Mouse (Mus musculus): ENCODE results near the gene Mpg. TPM values are rescaled to one million over a fixed set of nuclear protein-coding genes. Genes with fewer than 3 reads are reported as not detected.

The Mpg gene
- polyA plus RNA-seq, 1 experiment from 2014 or later = 41.2 TPM

GRCm38 (mm10) chr11:32271178-32271577 is 44.9 kb downstream of the Mpg start:
- no peak overlapping the region for H3K9ac ChIP-seq
- H3K27me3 ChIP-seq (replicated peaks) = no peaks in the 10 kb centered on the region
- no peaks in the 10 kb centered on the region for H3K9me3 ChIP-seq
- no peak overlapping the region for H3K4me3 ChIP-seq
- WGBS = 55% methylated on average over 4 of the region's 4 CpGs
- H3K27ac ChIP-seq = no peak overlapping the region
- no peaks in the 10 kb centered on the region for H3K36me3 ChIP-seq (replicated peaks)
- H3K4me2 ChIP-seq = no peak overlapping the region
- ATAC-seq (replicated peaks) = no peak
- H3K4me1 ChIP-seq = peaks cover 11% of the 10 kb centered on the region

GRCm38 (mm10) chr11:32276347-32276746 is 50.0 kb downstream of the Mpg start, which contains the start of gene Hba-x:
Hba-x (plus strand) TSS chr11:32276400.
- Histone ChIP-seq H3K27ac (no peak within 1 kb of the TSS), H3K36me3 (replicated peaks) (no peaks in the 10 kb centered on the region), H3K4me3 (no peak within 1 kb of the TSS), H3K27me3 (replicated peaks) (no peaks in the 10 kb centered on the region), H3K9ac (no peak within 1 kb of the TSS), H3K9me3 (no peaks in the 10 kb centered on the region), H3K4me2 (no peak within 1 kb of the TSS), H3K4me1 (no peaks in the 10 kb centered on the region)
- no peak for ATAC-seq (replicated peaks)
- 71% methylated on average over 3 of the region's 3 CpGs for WGBS

- WGBS = 78% methylated on average over 21 of the region's 21 CpGs
- no peak for ATAC-seq (replicated peaks)
- Histone ChIP-seq H3K9ac (no peak overlapping the region), H3K27me3 (replicated peaks) (no peaks in the 10 kb centered on the region), H3K4me2 (no peak overlapping the region), H3K9me3 (no peaks in the 10 kb centered on the region), H3K4me3 (no peak overlapping the region), H3K27ac (no peak overlapping the region), H3K36me3 (replicated peaks) (no peaks in the 10 kb centered on the region), H3K4me1 (no peaks in the 10 kb centered on the region)
Observed at GRCm38 (mm10) chr11:32277736-32278457, 51.6 kb downstream of the Mpg start.

- ATAC-seq (replicated peaks) = no peak
- Histone ChIP-seq H3K4me2 (no peak overlapping the region), H3K27me3 (replicated peaks) (no peaks in the 10 kb centered on the region), H3K36me3 (replicated peaks) (no peaks in the 10 kb centered on the region), H3K4me3 (no peak overlapping the region), H3K27ac (no peak overlapping the region), H3K9me3 (no peaks in the 10 kb centered on the region), H3K4me1 (no peaks in the 10 kb centered on the region), H3K9ac (no peak overlapping the region)
- WGBS = 84% methylated on average over 12 of the region's 12 CpGs
Observed at GRCm38 (mm10) chr11:32278458-32278957, 52.2 kb downstream of the Mpg start.

GRCm38 (mm10) chr11:32280646-32281045 is 54.3 kb downstream of the Mpg start:
- Histone ChIP-seq H3K9ac (no peak overlapping the region), H3K4me2 (no peak overlapping the region), H3K9me3 (no peaks in the 10 kb centered on the region), H3K27me3 (replicated peaks) (no peaks in the 10 kb centered on the region), H3K36me3 (replicated peaks) (no peaks in the 10 kb centered on the region), H3K4me1 (no peaks in the 10 kb centered on the region), H3K4me3 (no peak overlapping the region), H3K27ac (no peak overlapping the region)
- WGBS = 78% methylated on average over 2 of the region's 2 CpGs
- ATAC-seq (replicated peaks) = no peak

- Histone ChIP-seq H3K9ac (no peak overlapping the region), H3K27ac (no peak overlapping the region), H3K4me1 (no peaks in the 10 kb centered on the region), H3K9me3 (no peaks in the 10 kb centered on the region), H3K27me3 (replicated peaks) (no peaks in the 10 kb centered on the region), H3K36me3 (replicated peaks) (no peaks in the 10 kb centered on the region), H3K4me3 (no peak overlapping the region), H3K4me2 (no peak overlapping the region)
- WGBS = 80% methylated on average over 1 of the region's 1 CpGs
- no peak for ATAC-seq (replicated peaks)
Observed at GRCm38 (mm10) chr11:32281416-32282144, 55.3 kb downstream of the Mpg start.

Other genes with a start within 250 kb of the Mpg start
- gene Nsg2, start 226.0 kb upstream of the Mpg start, polyA plus RNA-seq (2015; fragmentation: Nextera tagmentation; extraction: Ambion mirVana) = 653 and 655 TPM in 2 replicates
- not detected in 2 replicates for gene Il9r, start 26.2 kb upstream of the Mpg start, polyA plus RNA-seq (2015; fragmentation: Nextera tagmentation; extraction: Ambion mirVana)
- gene Snrnp25, start 21.1 kb upstream of the Mpg start, polyA plus RNA-seq (2015; fragmentation: Nextera tagmentation; extraction: Ambion mirVana) = 40.4 and 48.3 TPM in 2 replicates
- gene Rhbdf1, start 4.2 kb upstream of the Mpg start, polyA plus RNA-seq (2015; fragmentation: Nextera tagmentation; extraction: Ambion mirVana) = 21.3 and 23.8 TPM in 2 replicates
- 46.4 and 48.4 TPM in 2 replicates for gene Nprl3, start 41.2 kb downstream of the Mpg start, polyA plus RNA-seq (2015; fragmentation: Nextera tagmentation; extraction: Ambion mirVana)
- 32.4 and 44.1 TPM in 2 replicates for gene Hba-x, start 49.9 kb downstream of the Mpg start, polyA plus RNA-seq (2015; fragmentation: Nextera tagmentation; extraction: Ambion mirVana)
- 2,454 and 3,091 TPM in 2 replicates for gene Hba-a1, start 57.0 kb downstream of the Mpg start, polyA plus RNA-seq (2015; fragmentation: Nextera tagmentation; extraction: Ambion mirVana)
- gene Hbq1b, start 60.5 kb downstream of the Mpg start, polyA plus RNA-seq (2015; fragmentation: Nextera tagmentation; extraction: Ambion mirVana) = 0.83 and 1.3 TPM in 2 replicates
- gene Hba-a2, start 70.0 kb downstream of the Mpg start, polyA plus RNA-seq (2015; fragmentation: Nextera tagmentation; extraction: Ambion mirVana) = 6,359 and 8,071 TPM in 2 replicates
- gene Hbq1a, start 73.6 kb downstream of the Mpg start, polyA plus RNA-seq (2015; fragmentation: Nextera tagmentation; extraction: Ambion mirVana) = 1.2 and 1.5 TPM in 2 replicates
- 26.1 and 27.0 TPM in 2 replicates for gene Sh3pxd2b, start 121.3 kb downstream of the Mpg start, polyA plus RNA-seq (2015; fragmentation: Nextera tagmentation; extraction: Ambion mirVana)
- gene Ubtd2, start 228.9 kb downstream of the Mpg start, polyA plus RNA-seq (2015; fragmentation: Nextera tagmentation; extraction: Ambion mirVana) = 48.7 and 49.4 TPM in 2 replicates